Mouse (Mus musculus): ENCODE data around the gene Rundc3a.
"Not testable (repeated sequence)": the region's sequence is repeated elsewhere in the genome, so short reads cannot be mapped to it uniquely, and the experiment has no call there.

Gene Rundc3a

DNA sequence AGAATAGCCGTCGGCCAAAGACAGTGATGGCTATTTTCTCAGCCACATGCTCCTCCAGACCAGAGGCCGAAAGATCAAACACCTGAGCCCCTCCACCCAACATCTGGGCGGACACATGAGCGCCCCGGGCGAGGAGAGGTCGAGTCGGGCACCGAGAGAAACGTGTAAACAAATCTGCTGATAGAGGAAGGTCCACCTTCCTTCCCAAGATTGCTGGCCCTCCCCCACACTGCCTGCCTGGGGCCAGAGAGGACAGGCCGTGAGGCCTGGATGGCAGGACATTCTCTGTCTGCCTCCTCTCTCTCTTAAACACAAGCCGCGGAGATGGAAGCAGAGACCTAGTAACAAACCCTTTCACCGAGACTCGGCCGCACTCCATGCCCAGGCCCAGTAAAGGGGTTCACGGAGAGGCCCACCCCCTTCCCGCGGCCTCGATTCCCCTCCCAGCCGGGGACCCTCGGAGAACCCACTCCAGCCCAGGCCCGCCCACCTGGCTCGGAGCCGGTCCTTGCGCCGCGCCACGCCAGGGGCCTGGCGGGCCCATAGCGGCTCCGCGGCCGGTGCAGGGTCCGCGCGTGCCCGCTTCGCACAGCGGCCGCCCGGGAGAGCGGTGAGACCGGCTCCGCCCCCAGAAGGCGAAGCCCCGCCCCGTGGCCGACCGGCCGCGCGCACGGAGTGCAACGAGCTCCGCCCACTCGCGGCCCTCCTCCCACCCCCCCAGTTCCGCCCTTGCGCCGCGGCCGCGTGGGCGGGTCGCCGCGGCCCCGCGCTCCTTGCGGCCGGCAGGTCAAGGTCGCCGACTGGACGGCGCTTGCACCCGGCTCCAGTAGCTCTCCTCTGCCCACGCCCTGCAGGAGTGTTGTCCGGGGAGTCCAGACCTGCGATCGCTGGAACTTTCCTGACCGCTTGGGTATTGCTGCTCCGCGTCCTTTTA is 14.0 kb downstream of the Rundc3a start:
- ATAC-seq (ENCODE audit: insufficient number of reproducible peaks, low FRiP score, low TSS enrichment): peak; percentile 39; the same call in 1 of the 2 replicates

DNA sequence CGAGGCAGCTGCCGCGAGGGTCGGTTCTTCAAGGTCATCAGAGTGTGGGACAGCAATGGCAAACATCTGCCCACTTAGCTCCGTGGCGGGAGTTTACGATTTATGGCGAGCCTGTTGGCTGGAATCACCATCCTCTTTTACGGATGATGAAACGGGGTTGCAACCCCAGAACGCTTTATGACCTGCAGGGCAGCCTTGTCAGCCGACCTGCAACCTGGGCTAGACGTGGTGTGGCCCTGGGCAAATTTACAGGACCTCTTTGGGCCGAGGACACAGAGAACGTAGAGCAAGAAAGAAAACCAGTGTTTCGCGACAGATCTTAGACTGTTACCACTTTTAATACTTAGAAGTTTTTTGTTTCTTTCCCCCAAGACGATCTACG is 14.6 kb downstream of the Rundc3a start, which contains the start of gene Slc25a39:
Gene Slc25a39 (minus strand): TSS at position 113 of the 382 bp plus-strand sequence.
- no peak for ATAC-seq (ENCODE audit: insufficient number of reproducible peaks, low FRiP score, low TSS enrichment)

GRCm38 (mm10) chr11:102408344-102408876 is 15.2 kb downstream of the Rundc3a start:
- ATAC-seq (ENCODE audit: insufficient number of reproducible peaks, low FRiP score, low TSS enrichment): peak; percentile 79

DNA sequence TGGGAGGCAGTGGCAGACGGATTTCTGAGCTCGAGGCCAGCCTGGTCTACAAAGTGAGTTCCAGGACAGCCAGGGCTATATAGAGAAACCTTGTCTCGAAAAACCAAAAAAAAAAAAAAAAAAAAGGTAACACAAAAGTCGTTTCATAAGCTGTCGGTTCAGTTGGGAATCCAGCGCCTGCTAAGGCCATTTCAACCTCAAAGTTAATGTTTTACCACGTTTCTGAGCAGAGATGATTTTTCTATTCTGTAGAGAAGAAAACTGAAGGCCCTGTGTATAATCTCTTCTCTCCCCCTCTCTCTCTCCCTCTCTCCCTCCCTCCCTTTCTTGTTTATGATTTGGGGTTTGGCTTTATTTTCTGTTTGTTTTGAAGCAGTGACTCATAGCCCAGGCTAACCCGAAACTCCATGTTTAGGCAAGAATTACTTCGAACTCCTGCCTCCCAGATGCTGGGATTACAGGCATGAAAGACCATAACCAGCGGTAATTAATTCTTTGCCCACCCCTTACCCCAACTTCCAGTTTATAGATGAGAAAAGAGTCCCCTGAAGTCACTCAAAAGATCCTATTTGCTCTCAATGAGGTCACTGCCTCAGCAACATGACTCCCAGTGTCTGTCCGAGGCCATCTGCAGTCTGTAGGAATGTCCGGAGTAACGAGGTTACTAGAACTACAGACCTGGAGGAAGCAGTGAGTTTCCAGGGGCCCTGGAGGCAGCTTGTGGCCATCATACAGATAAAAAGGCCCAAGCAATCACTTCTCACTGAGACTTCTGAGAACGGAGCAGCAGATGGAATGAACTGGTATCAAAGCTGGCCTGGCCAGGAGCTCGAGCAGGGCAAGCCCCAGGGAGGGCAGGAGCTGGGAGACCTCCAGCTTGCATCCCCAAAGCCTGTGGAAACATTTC is 15.9 kb downstream of the Rundc3a start:
- no peak for ATAC-seq (ENCODE audit: insufficient number of reproducible peaks, low FRiP score, low TSS enrichment)

- ATAC-seq (ENCODE audit: insufficient number of reproducible peaks, low FRiP score, low TSS enrichment): no peak
These were observed 16.7 kb downstream of the Rundc3a start for GRCm38 (mm10) chr11:102409795-102410330.

DNA sequence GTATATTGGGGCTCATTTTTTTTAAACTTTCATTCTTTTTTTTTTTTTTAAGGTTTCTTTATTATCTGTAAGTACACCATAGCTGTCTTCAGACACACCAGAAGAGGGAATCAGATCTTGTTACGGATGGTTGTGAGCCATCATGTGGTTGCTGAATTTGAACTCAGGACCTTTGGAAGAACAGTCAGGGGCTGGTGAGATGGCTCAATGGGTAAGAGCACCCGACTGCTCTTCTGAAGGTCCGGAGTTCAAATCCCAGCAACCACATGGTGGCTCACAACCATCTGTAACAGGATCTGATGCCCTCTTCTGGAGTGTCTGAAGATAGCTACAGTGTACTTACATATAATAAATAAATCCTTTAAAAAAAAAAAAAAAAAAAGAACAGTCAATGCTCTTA is 17.1 kb downstream of the Rundc3a start:
- ATAC-seq (ENCODE audit: insufficient number of reproducible peaks, low FRiP score, low TSS enrichment): not testable (repeated sequence)

GRCm38 (mm10) chr11:102411061-102411460 is 17.9 kb downstream of the Rundc3a start:
- no peak for ATAC-seq (ENCODE audit: insufficient number of reproducible peaks, low FRiP score, low TSS enrichment)

DNA sequence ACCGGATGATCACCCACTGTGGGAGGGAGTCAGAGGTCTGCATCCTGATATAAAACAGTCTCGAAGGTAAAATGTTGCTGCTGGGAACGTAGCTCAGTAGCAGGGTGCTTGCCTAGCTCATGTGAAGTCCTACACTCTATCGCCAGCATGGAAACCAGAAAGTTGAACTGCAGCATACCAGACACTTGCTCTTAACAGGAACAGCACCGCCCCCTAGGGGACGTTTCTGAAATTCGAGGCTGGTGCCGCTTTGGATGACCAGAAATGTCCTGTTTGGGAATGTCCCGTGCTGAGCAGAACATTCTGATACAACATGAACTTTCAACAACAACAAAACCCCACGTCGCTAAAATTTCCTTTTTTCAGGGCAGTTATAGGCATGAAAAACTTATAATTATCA is 18.5 kb downstream of the Rundc3a start:
- ATAC-seq (ENCODE audit: insufficient number of reproducible peaks, low FRiP score, low TSS enrichment): no peak

DNA sequence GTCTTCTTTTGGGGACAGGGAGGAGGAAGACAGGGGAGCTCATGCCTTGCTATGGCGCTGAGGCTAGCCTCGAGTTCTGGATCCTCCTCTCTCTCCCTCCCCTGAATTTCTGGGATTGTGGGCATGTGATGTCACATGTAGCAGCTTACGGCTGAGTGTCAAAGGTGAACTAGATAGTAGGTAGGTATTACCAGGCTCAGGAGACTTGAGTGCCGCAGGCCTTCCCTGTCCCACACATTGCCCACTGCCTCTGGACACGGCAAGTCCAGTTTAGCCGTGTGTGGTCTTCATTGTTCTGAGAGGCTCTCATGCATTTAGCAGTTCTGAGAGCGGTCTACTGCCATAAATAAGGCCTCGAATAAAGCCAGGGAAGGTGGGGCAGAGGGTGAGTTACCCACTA is 19.9 kb downstream of the Rundc3a start:
- no peak for ATAC-seq (ENCODE audit: insufficient number of reproducible peaks, low FRiP score, low TSS enrichment)

GRCm38 (mm10) chr11:102415034-102415802 is 22.0 kb downstream of the Rundc3a start:
- ATAC-seq (ENCODE audit: insufficient number of reproducible peaks, low FRiP score, low TSS enrichment): no peak

DNA sequence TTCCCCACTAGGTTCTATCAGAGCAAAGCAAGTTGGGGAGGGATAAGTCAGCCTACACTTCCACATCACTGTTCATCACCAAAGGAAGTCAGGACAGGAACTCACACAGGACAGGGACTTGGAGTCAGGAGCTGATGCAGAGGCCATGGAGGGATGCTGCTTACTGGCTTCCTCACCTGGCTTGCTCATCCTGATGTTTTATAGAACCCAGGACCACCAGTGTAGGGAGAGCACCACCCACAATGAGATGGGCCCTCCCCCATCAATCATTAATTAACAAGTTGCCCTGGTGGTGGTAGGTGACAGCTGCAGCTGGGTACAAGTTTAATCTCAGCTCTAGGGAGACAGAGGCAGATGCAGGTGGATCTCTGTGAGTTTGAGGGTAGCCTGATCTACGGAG is 24.0 kb downstream of the Rundc3a start:
- no peak for ATAC-seq (ENCODE audit: insufficient number of reproducible peaks, low FRiP score, low TSS enrichment)

DNA sequence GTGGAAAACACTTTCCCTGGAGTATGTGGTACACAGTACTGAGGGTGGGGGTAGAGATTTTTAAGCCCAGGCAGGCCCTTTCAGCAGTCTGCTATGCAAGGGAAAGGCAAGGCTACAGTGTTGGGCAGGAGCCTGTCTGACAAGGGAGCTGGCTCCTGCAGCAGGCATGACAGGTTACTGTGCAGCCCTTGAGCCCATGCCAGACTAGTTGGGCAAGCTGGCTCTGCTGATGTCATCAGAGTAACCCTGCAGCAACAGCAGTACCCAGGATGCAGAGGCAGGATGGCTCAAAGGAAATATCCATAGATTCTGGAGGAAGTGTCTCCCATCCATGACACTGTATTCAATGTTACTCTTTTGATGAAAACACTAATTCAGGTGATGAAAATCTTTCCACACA is 25.7 kb downstream of the Rundc3a start:
- ATAC-seq (ENCODE audit: insufficient number of reproducible peaks, low FRiP score, low TSS enrichment): no peak

DNA sequence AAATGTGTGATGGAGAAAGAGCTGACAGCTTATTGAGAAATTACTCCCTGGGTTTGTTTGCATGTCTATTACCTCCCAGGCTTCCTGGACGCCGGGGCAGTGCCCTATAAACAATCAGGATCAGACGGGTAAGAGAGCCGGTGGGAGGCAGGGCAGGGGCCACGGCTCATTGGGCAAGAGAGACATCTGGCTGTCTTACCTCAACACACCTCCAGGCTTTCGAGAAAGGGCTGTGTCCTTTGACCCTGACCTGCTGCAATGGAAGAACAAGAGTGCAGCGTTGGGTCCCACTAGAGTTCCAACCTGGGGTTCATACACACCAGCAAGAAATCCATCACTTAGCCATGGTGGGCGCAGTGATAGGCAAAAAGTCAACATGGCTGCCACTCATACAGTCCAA is 28.4 kb downstream of the Rundc3a start:
- no peak for ATAC-seq (ENCODE audit: insufficient number of reproducible peaks, low FRiP score, low TSS enrichment)

GRCm38 (mm10) chr11:102424666-102425065 is 31.5 kb downstream of the Rundc3a start:
- no peak for ATAC-seq (ENCODE audit: insufficient number of reproducible peaks, low FRiP score, low TSS enrichment)

GRCm38 (mm10) chr11:102425555-102426316 is 32.5 kb downstream of the Rundc3a start:
- ATAC-seq (ENCODE audit: insufficient number of reproducible peaks, low FRiP score, low TSS enrichment): no peak

DNA sequence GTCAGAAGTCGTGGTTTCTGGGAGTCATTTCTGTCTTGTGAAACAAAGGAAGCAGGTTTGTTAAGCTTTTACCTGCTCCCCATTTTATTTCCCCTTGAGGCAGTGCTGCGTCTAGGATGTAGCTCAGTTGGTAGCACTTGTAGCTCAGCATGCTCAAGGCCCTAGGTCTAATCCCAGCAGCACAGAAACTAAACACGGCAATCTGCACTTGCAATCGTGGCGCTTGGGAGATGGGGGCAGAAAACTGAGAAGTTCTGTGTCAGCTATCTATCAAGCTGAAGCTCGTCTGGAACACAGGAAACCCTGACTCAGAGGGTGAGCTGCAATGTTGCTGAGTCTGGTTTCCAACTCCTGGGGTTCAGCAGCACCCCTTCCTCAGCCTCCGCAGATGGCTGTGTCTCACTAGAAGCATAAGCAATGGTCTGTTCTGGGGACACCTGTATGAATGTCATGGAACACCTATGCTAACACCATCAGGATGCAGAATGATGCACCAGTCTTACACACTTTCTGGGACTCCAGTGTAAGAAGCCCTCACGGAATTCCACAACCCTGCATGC is 35.9 kb downstream of the Rundc3a start:
- ATAC-seq (ENCODE audit: insufficient number of reproducible peaks, low FRiP score, low TSS enrichment): no peak

DNA sequence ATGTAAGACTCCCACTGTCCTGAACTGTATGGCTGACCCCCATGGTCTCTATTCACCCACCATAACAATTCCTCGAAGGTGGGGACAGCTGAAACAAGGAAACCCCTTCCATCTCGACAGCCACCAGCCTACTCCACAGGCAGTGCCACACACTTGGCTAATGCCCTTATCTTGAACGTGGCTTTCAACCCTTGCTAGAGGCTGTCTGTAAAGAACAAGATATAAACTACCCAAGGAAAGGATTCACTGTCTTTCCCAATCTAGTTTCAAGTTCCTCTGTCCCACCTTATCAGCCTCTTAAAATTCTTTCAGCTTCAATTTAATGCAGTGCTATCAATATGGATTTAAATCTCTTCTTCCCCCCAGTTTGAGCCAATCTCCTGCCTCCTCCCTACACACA is 36.3 kb downstream of the Rundc3a start:
- ATAC-seq (ENCODE audit: insufficient number of reproducible peaks, low FRiP score, low TSS enrichment): no peak

GRCm38 (mm10) chr11:102430121-102431017 is 37.2 kb downstream of the Rundc3a start, which contains the start of gene Grn:
Gene Grn (plus strand): TSS chr11:102430315.
- peak; percentile 83 for ATAC-seq (ENCODE audit: insufficient number of reproducible peaks, low FRiP score, low TSS enrichment)
